Mouse (Mus musculus) CH12.LX (cell line): Measurements from ENCODE around the gene Pla1a. TPM values are rescaled to one million over a fixed set of nuclear protein-coding genes. Genes with fewer than 3 reads are reported as not detected.

Experiments
- DNase-seq: peaks from one replicate; pipeline ENCODE4 v3.0.0-alpha.2; 2013; ENCODE audit errors: extremely low read depth
- H3K27ac ChIP-seq: 2 replicates; pipeline ENCODE4 v1.5.1; 2012; ENCODE audit warnings: low read depth, mild to moderate bottlenecking, control low read depth, moderate library complexity; ENCODE audit not compliant: insufficient read depth
- H3K27me3 ChIP-seq: replicated peaks from 2 replicates; pipeline ENCODE3; 2012; ENCODE audit warnings: inconsistent platforms
- H3K36me3 ChIP-seq, 2 experiments: replicated peaks in 1 of 2; 2 replicates each; pipeline versions ENCODE3 to v1.6.1; 2012; ENCODE audit warnings: inconsistent platforms in 1 of 2, low read length in 1 of 2, mild to moderate bottlenecking in 1 of 2, mixed read lengths in 1 of 2, moderate library complexity in 1 of 2; ENCODE audit not compliant: control insufficient read depth in 1 of 2, insufficient read depth in 1 of 2
- H3K4me1 ChIP-seq, 2 experiments: 2 replicates each; pipeline ENCODE4 v1.6.1; 2012; ENCODE audit warnings: inconsistent platforms in 1 of 2, moderate library complexity in 1 of 2; ENCODE audit not compliant: insufficient read depth in 2 of 2, control insufficient read depth in 1 of 2
- H3K4me2 ChIP-seq: 2 replicates; pipeline ENCODE4 v1.6.1; 2012; ENCODE audit warnings: low read depth, mild to moderate bottlenecking, control low read depth; ENCODE audit not compliant: poor library complexity, insufficient read depth, severe bottlenecking
- H3K4me3 ChIP-seq, 3 experiments: fragments of 150-350 bp in 1 of 3; sonication (generic) in 1 of 3; replicated peaks in 1 of 3; 2 replicates each; pipeline versions ENCODE3 to v1.5.1; 2011 to 2012; ENCODE audit warnings: low read depth in 2 of 3, low read length in 2 of 3, mild to moderate bottlenecking in 2 of 3, moderate library complexity in 2 of 3, control low read depth in 1 of 3, improper control_type of control experiment in 1 of 3, inconsistent platforms in 1 of 3, mixed read lengths in 1 of 3; ENCODE audit not compliant: poor library complexity in 1 of 3
- H3K79me2 ChIP-seq: replicated peaks from 2 replicates; pipeline ENCODE4 v1.6.1; 2012; ENCODE audit warnings: mild to moderate bottlenecking, moderate library complexity; ENCODE audit not compliant: control insufficient read depth, poor library complexity, insufficient read depth, severe bottlenecking; ENCODE audit errors: extremely low read depth
- H3K9ac ChIP-seq: 2 replicates; pipeline ENCODE4 v1.6.1; 2012; ENCODE audit warnings: low read depth, mild to moderate bottlenecking, control low read depth, moderate library complexity; ENCODE audit not compliant: insufficient read depth
- H3K9me3 ChIP-seq: replicated peaks from 2 replicates; pipeline ENCODE3; 2012; ENCODE audit warnings: low read length, inconsistent platforms, mixed read lengths
- BHLHE40 ChIP-seq: IDR thresholded peaks from 2 replicates; pipeline ENCODE4 v1.6.1; 2011; ENCODE audit warnings: mild to moderate bottlenecking, low read depth, low read length, improper control_type of control experiment
- CHD1 ChIP-seq: IDR thresholded peaks from 2 replicates; pipeline ENCODE4 v1.6.1; 2012; ENCODE audit warnings: low read depth, low read length, improper control_type of control experiment, inconsistent platforms
- CHD2 ChIP-seq: IDR thresholded peaks from 2 replicates; pipeline ENCODE4 v1.6.1; 2011; ENCODE audit warnings: low read length, improper control_type of control experiment
- CTCF ChIP-seq, 2 experiments: IDR thresholded peaks in 1 of 2; conservative IDR thresholded peaks in 1 of 2; 2 replicates each; pipeline ENCODE4 v1.5.1; 2011 to 2012; ENCODE audit warnings: low read depth in 2 of 2, low read length in 2 of 2, improper control_type of control experiment in 1 of 2, inconsistent platforms in 1 of 2, mild to moderate bottlenecking in 1 of 2, moderate library complexity in 1 of 2
- E2F4 ChIP-seq: IDR thresholded peaks from 2 replicates; pipeline ENCODE4 v1.6.1; 2011; ENCODE audit warnings: low read depth, low read length, improper control_type of control experiment; ENCODE audit not compliant: insufficient replicate concordance
- ELF1 ChIP-seq: IDR thresholded peaks from 2 replicates; pipeline ENCODE4 v1.6.1; 2014; ENCODE audit warnings: low read depth, mild to moderate bottlenecking, inconsistent platforms, low read length, improper control_type of control experiment
- EP300 ChIP-seq: IDR thresholded peaks from 2 replicates; pipeline ENCODE4 v1.6.1; 2011; ENCODE audit warnings: low read length, improper control_type of control experiment
- ETS1 ChIP-seq: conservative IDR thresholded peaks from 2 replicates; pipeline ENCODE4 v1.6.1; 2012; ENCODE audit warnings: low read depth, mild to moderate bottlenecking, inconsistent platforms, low read length, improper control_type of control experiment, moderate library complexity
- GABPA ChIP-seq: IDR thresholded peaks from 2 replicates; pipeline ENCODE4 v1.6.1; 2012; ENCODE audit warnings: low read depth, low read length, improper control_type of control experiment, inconsistent platforms; ENCODE audit not compliant: insufficient replicate concordance
- HCFC1 ChIP-seq: IDR thresholded peaks from 2 replicates; pipeline ENCODE4 v1.6.1; 2012; ENCODE audit warnings: low read depth, mild to moderate bottlenecking, inconsistent platforms, low read length, improper control_type of control experiment
- IRF4 ChIP-seq: IDR thresholded peaks from 2 replicates; pipeline ENCODE4 v1.6.1; 2014; ENCODE audit warnings: low read depth, mild to moderate bottlenecking, inconsistent platforms, low read length, improper control_type of control experiment
- JUN ChIP-seq: IDR thresholded peaks from 2 replicates; pipeline ENCODE4 v1.6.1; 2011; ENCODE audit warnings: low read depth, mild to moderate bottlenecking, low read length, improper control_type of control experiment, moderate library complexity; ENCODE audit not compliant: insufficient read depth
- JUND ChIP-seq: conservative IDR thresholded peaks from 2 replicates; pipeline ENCODE4 v1.6.1; 2011; ENCODE audit warnings: low read depth, low read length, improper control_type of control experiment
- KAT2A ChIP-seq: IDR thresholded peaks from 2 replicates; pipeline ENCODE4 v1.6.1; 2012; ENCODE audit warnings: low read length, improper control_type of control experiment, inconsistent platforms; ENCODE audit not compliant: insufficient replicate concordance
- MAFK ChIP-seq: IDR thresholded peaks from 2 replicates; pipeline ENCODE4 v1.6.1; 2011; ENCODE audit warnings: low read length, improper control_type of control experiment; ENCODE audit not compliant: insufficient replicate concordance
- MAX ChIP-seq: IDR thresholded peaks from 2 replicates; pipeline ENCODE4 v1.6.1; 2011; ENCODE audit warnings: low read length, improper control_type of control experiment
- MAZ ChIP-seq: IDR thresholded peaks from 2 replicates; pipeline ENCODE4 v1.6.1; 2012; ENCODE audit warnings: low read depth, mild to moderate bottlenecking, inconsistent platforms, low read length, improper control_type of control experiment, moderate library complexity
- MEF2A ChIP-seq: IDR thresholded peaks from 2 replicates; pipeline ENCODE4 v1.6.1; 2014; ENCODE audit warnings: low read depth, mild to moderate bottlenecking, inconsistent platforms, low read length, improper control_type of control experiment, borderline replicate concordance
- MXI1 ChIP-seq: IDR thresholded peaks from 2 replicates; pipeline ENCODE4 v1.6.1; 2011; ENCODE audit warnings: mild to moderate bottlenecking, low read depth, low read length, improper control_type of control experiment
- MYC ChIP-seq: IDR thresholded peaks from 2 replicates; pipeline ENCODE4 v1.6.1; 2011; ENCODE audit warnings: low read depth, mild to moderate bottlenecking, improper control_type of control experiment, low read length
- NELFE ChIP-seq: IDR thresholded peaks from 2 replicates; pipeline ENCODE4 v1.6.1; 2011; ENCODE audit warnings: low read depth, low read length, improper control_type of control experiment
- NRF1 ChIP-seq: IDR thresholded peaks from 2 replicates; pipeline ENCODE4 v1.6.1; 2014; ENCODE audit warnings: low read depth, mild to moderate bottlenecking, inconsistent platforms, low read length, improper control_type of control experiment, moderate library complexity
- PAX5 ChIP-seq: IDR thresholded peaks from 2 replicates; pipeline ENCODE4 v1.6.1; 2012; ENCODE audit warnings: low read length, inconsistent platforms, mixed read lengths
- POLR2A ChIP-seq: IDR thresholded peaks from 2 replicates; pipeline ENCODE4 v1.6.1; 2011; ENCODE audit warnings: low read depth, mild to moderate bottlenecking, improper control_type of control experiment, low read length
- POLR2AphosphoS2 ChIP-seq: IDR thresholded peaks from 2 replicates; pipeline ENCODE4 v1.6.1; 2011; ENCODE audit warnings: low read depth, low read length, improper control_type of control experiment
- RAD21 ChIP-seq: IDR thresholded peaks from 2 replicates; pipeline ENCODE4 v1.6.1; 2011; ENCODE audit warnings: low read depth, mild to moderate bottlenecking, low read length, improper control_type of control experiment, moderate library complexity
- RCOR1 ChIP-seq: conservative IDR thresholded peaks from 2 replicates; pipeline ENCODE4 v1.6.1; 2012; ENCODE audit warnings: low read depth, mild to moderate bottlenecking, inconsistent platforms, low read length, improper control_type of control experiment
- SIN3A ChIP-seq: IDR thresholded peaks from 2 replicates; pipeline ENCODE4 v1.6.1; 2012; ENCODE audit warnings: low read length, improper control_type of control experiment, inconsistent platforms
- SMC3 ChIP-seq: IDR thresholded peaks from 2 replicates; pipeline ENCODE4 v1.6.1; 2011; ENCODE audit warnings: low read depth, low read length, improper control_type of control experiment
- TBP ChIP-seq: conservative IDR thresholded peaks from 2 replicates; pipeline ENCODE4 v1.6.1; 2011; ENCODE audit warnings: low read depth, low read length, improper control_type of control experiment
- TCF12 ChIP-seq: IDR thresholded peaks from 2 replicates; pipeline ENCODE4 v1.6.1; 2014; ENCODE audit warnings: low read depth, mild to moderate bottlenecking, inconsistent platforms, low read length, improper control_type of control experiment
- UBTF ChIP-seq: IDR thresholded peaks from 2 replicates; pipeline ENCODE4 v1.6.1; 2012; ENCODE audit warnings: low read depth, mild to moderate bottlenecking, inconsistent platforms, low read length, improper control_type of control experiment, moderate library complexity
- USF1 ChIP-seq: IDR thresholded peaks from 2 replicates; pipeline ENCODE4 v1.6.1; 2014; ENCODE audit warnings: low read depth, mild to moderate bottlenecking, inconsistent platforms, low read length, improper control_type of control experiment
- USF2 ChIP-seq: conservative IDR thresholded peaks from 2 replicates; pipeline ENCODE4 v1.6.1; 2011; ENCODE audit warnings: low read depth, low read length, improper control_type of control experiment
- ZC3H11A ChIP-seq: IDR thresholded peaks from 2 replicates; pipeline ENCODE4 v1.6.1; 2012; ENCODE audit warnings: low read depth, mild to moderate bottlenecking, inconsistent platforms, low read length, improper control_type of control experiment
- ZKSCAN1 ChIP-seq: IDR thresholded peaks from 2 replicates; pipeline ENCODE4 v1.6.1; 2012; ENCODE audit warnings: low read depth, inconsistent platforms, low read length, improper control_type of control experiment, borderline replicate concordance
- ZMIZ1 ChIP-seq: IDR thresholded peaks from 2 replicates; pipeline ENCODE4 v1.6.1; 2012; ENCODE audit warnings: low read depth, mild to moderate bottlenecking, inconsistent platforms, low read length, improper control_type of control experiment
- ZNF384 ChIP-seq: IDR thresholded peaks from 2 replicates; pipeline ENCODE4 v1.6.1; 2012; ENCODE audit warnings: low read depth, low read length, improper control_type of control experiment, inconsistent platforms
- dilution Hi-C: fragments of 300-500 bp; cut with MboI; formaldehyde crosslinking; loops from 2 replicates; pipeline ENCODE4 v1.14.3; 2020; ENCODE audit warnings: low sequenced_read_pairs; ENCODE audit not compliant: extremely low pct_unique_long_range_greater_than_20kb, extremely low pct_ligation_motif_present
- in situ Hi-C: fragments of 300-500 bp; cut with MboI; formaldehyde crosslinking; loops from 3 replicates; pipeline ENCODE4 v1.14.3; 2019; ENCODE audit warnings: low sequenced_read_pairs, low pct_ligation_motif_present, low pct_unique_long_range_greater_than_20kb, mixed read lengths
- polyA plus RNA-seq: library from polyadenylated mRNA; unstranded; fragments of >175 nt; gene quantifications from 2 replicates; pipeline ENCODE4 v1.2.1, GENCODE M21; 2012; ENCODE audit warnings: low read depth; ENCODE audit not compliant: insufficient read length
- total RNA-seq, 2 experiments: library from RNA; depleted of rRNA; stranded (reverse); fragments of 300-350 nt in 1 of 2; fragments of >200 nt in 1 of 2; gene quantifications; 2 replicates each; pipeline ENCODE4 v1.2.3; 2012 to 2014

The Pla1a gene
- total and polyA plus RNA-seq, 3 experiments = 9.3 to 27.9 (median 14.3) TPM

DNA sequence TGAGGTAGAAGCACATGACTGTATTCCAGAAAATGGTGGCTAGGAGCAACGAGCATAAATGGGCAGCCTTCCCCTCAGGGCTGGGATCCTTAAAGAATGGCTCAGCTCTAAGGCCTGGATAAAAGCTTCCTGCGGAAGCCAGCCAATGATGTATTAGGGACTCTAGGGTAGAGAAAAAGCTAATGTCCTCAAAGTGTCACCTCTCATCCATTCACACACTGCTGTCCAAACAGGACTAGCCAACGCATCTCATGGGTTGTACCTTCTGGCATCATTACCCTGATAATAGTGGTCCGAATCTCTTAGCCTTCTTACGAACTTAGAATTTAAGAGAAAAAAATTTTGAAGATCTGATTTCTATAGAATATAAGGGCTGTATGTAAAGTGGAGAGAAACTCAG, 30.4 kb upstream of the Pla1a start:
- Histone ChIP-seq H3K4me1 (peaks cover 15 to 62% of the 10 kb centered on the region in 2 experiments), H3K4me2 (peak overlapping the region; percentile 92), H3K79me2 (peaks cover 99% of the 10 kb centered on the region), H3K4me3 (peak overlapping the region in 2 of 3 experiments; percentile 83 to 98), H3K27ac (peak overlapping the region; percentile 87), H3K9me3 (no peaks in the 10 kb centered on the region), H3K27me3 (no peaks in the 10 kb centered on the region), H3K36me3 (peaks cover 33 to 67% of the 10 kb centered on the region in 2 experiments), H3K9ac (peak overlapping the region; percentile 97; the same call in 1 of the 2 replicates)
- TF ChIP-seq E2F4 = no peak
- peak; percentile 51; the same call in 1 of the 2 replicates for TF ChIP-seq SIN3A
- no peak for TF ChIP-seq ETS1
- TF ChIP-seq MEF2A = 0 out of 2 replicates have a peak, but pooled peaks have one; percentile 10
- TF ChIP-seq ELF1 = no peak
- TF ChIP-seq CHD1 = peak; percentile 88
- no peak for TF ChIP-seq ZKSCAN1
- no peak for TF ChIP-seq BHLHE40
- no peak for TF ChIP-seq POLR2AphosphoS2
- TF ChIP-seq MXI1 = peak; percentile 65; the same call in 1 of the 2 replicates
- peak; percentile 42; the same call in 1 of the 2 replicates for TF ChIP-seq TCF12
- TF ChIP-seq USF1 = no peak
- TF ChIP-seq USF2 = no peak
- TF ChIP-seq ZC3H11A = no peak
- TF ChIP-seq RCOR1 = 0 out of 2 replicates have a peak, but pooled peaks have one; percentile 48
- no peak for TF ChIP-seq MAFK
- no peak for TF ChIP-seq TBP
- no peak; the same call in 1 of the 2 replicates for TF ChIP-seq POLR2A
- no peak for TF ChIP-seq GABPA
- TF ChIP-seq JUND = 0 out of 2 replicates have a peak, but pooled peaks have one; percentile 6
- TF ChIP-seq HCFC1 = no peak
- no peak for TF ChIP-seq MYC
- TF ChIP-seq SMC3 = no peak
- TF ChIP-seq CTCF (conservative IDR thresholded peaks at IDR 0.05 in 1 of 2, IDR thresholded peaks at IDR 0.05 in 1 of 2; ENCODE audit: low read depth in 2 of 2, low read length in 2 of 2) = no peak
- no peak for TF ChIP-seq NELFE
- TF ChIP-seq ZMIZ1 = 0 out of 2 replicates have a peak, but pooled peaks have one; percentile 30
- TF ChIP-seq PAX5 = no peak
- no peak for TF ChIP-seq JUN
- TF ChIP-seq EP300 = no peak
- TF ChIP-seq RAD21 = no peak
- TF ChIP-seq ZNF384 = no peak
- no peak; the same call in 1 of the 2 replicates for TF ChIP-seq MAX
- TF ChIP-seq IRF4 = no peak
- TF ChIP-seq KAT2A = no peak
- no peak for TF ChIP-seq UBTF
- TF ChIP-seq CHD2 = no peak
- TF ChIP-seq MAZ = no peak
- no peak for TF ChIP-seq NRF1
- in situ Hi-C loops (loop anchor here (5.0 kb wide), 1 partner anchor 116 kb away; the partner anchor contains the start of genes Cox17 and Gm21987), dilution Hi-C loops (no loop called here)
- DNase-seq = no peak
